Mouse (Mus musculus) ES-E14 (cell line): ENCODE data around the gene Nfatc4. TPM values are rescaled to one million over a fixed set of nuclear protein-coding genes. Genes with fewer than 3 reads are reported as not detected.

Experiments used
- DNase-seq: peaks from one replicate; pipeline ENCODE4 v3.0.0-alpha.2; 2013; ENCODE audit warnings: low read depth, low spot score
- H3K27ac ChIP-seq: 2 replicates; pipeline ENCODE4 v1.5.1; 2012; ENCODE audit warnings: low read depth, mild to moderate bottlenecking, low read length, moderate library complexity, mixed read lengths; ENCODE audit not compliant: poor library complexity, insufficient read depth, severe bottlenecking
- H3K36me3 ChIP-seq: 2 replicates; pipeline ENCODE4 v1.6.1; 2012; ENCODE audit warnings: mild to moderate bottlenecking, low read length, moderate library complexity, mixed read lengths; ENCODE audit not compliant: control insufficient read depth, poor library complexity, insufficient read depth, severe bottlenecking
- H3K4me1 ChIP-seq, 2 experiments: fragments of 150-350 bp in 1 of 2; sonication (generic) in 1 of 2; 2 replicates each; pipeline ENCODE4 v1.6.1; 2012; ENCODE audit warnings: low read length in 2 of 2, mild to moderate bottlenecking in 1 of 2, mixed read lengths in 1 of 2; ENCODE audit not compliant: control insufficient read depth in 2 of 2, insufficient read depth in 2 of 2, poor library complexity in 1 of 2
- H3K4me3 ChIP-seq, 2 experiments: fragments of 150-350 bp in 1 of 2; sonication (generic) in 1 of 2; 2 replicates each; pipeline ENCODE4 v1.5.1; 2012; ENCODE audit warnings: low read length in 2 of 2, low read depth in 1 of 2, mild to moderate bottlenecking in 1 of 2, mixed read lengths in 1 of 2; ENCODE audit not compliant: insufficient read depth in 1 of 2, poor library complexity in 1 of 2, severe bottlenecking in 1 of 2
- H3K9ac ChIP-seq: 2 replicates; pipeline ENCODE4 v1.6.1; 2012; ENCODE audit warnings: low read depth, mild to moderate bottlenecking, low read length, mixed read lengths; ENCODE audit not compliant: poor library complexity, insufficient read depth, severe bottlenecking
- H3K9me3 ChIP-seq: fragments of 150-350 bp; sonication (generic); 2 replicates; pipeline ENCODE4 v1.6.1; 2012; ENCODE audit warnings: low read depth, mild to moderate bottlenecking, low read length; ENCODE audit not compliant: control insufficient read depth, insufficient read depth
- CHD2 ChIP-seq: IDR thresholded peaks from 2 replicates; pipeline ENCODE4 v1.6.1; 2014; ENCODE audit warnings: mild to moderate bottlenecking, low read depth, low read length, inconsistent platforms
- HCFC1 ChIP-seq: IDR thresholded peaks from 2 replicates; pipeline ENCODE4 v1.6.1; 2012; ENCODE audit warnings: low read length, inconsistent platforms, borderline replicate concordance; ENCODE audit not compliant: insufficient read depth
- MAFK ChIP-seq: IDR thresholded peaks from 2 replicates; pipeline ENCODE4 v1.6.1; 2014; ENCODE audit warnings: mild to moderate bottlenecking, low read depth, low read length, inconsistent platforms; ENCODE audit not compliant: insufficient read depth
- ZC3H11A ChIP-seq: IDR thresholded peaks from 2 replicates; pipeline ENCODE4 v1.6.1; 2012; ENCODE audit warnings: low read depth, mild to moderate bottlenecking, inconsistent platforms, low read length, borderline replicate concordance
- ZNF384 ChIP-seq: IDR thresholded peaks from 2 replicates; pipeline ENCODE4 v1.6.1; 2012; ENCODE audit warnings: low read depth, low read length, inconsistent platforms
- in situ Hi-C, 2 experiments: fragments of 600-800 bp; cut with MboI; formaldehyde crosslinking; loops; one replicate each; pipeline ENCODE4 v1.15.1; 2025; ENCODE audit warnings: low sequenced_read_pairs in 2 of 2, inconsistent platforms in 1 of 2; ENCODE audit not compliant: unreplicated experiment in 2 of 2
- total RNA-seq: library from RNA; depleted of rRNA; stranded (reverse); fragments of 300-350 nt; gene quantifications from 2 replicates; pipeline ENCODE4 v1.2.3, GENCODE M21; 2012

Gene Nfatc4
- total RNA-seq, 1 experiment, result 6.4 TPM

- Histone ChIP-seq H3K9me3 (no peaks in the 10 kb centered on the region), H3K27ac (no peak overlapping the region), H3K36me3 (no peaks in the 10 kb centered on the region), H3K4me1 (peaks cover 0 to 7% of the 10 kb centered on the region in 2 experiments; a peak in 1 of 4 replicates), H3K4me3 (no peak overlapping the region), H3K9ac (no peak overlapping the region)
- no peak for TF ChIP-seq CHD2
- no peak for TF ChIP-seq ZNF384
- TF ChIP-seq HCFC1, result no peak
- TF ChIP-seq MAFK, result no peak
- no peak for TF ChIP-seq ZC3H11A
- in situ Hi-C loops, result no loop called here
- no peak for DNase-seq
Observed at GRCm38 (mm10) chr14:55778686-55779085, 44.3 kb upstream of the Nfatc4 start.

- no peak overlapping the region for H3K9ac ChIP-seq
- H3K36me3 ChIP-seq, result no peaks in the 10 kb centered on the region
- no peak overlapping the region for H3K27ac ChIP-seq
- TF ChIP-seq HCFC1 (no peak), ZNF384 (no peak), ZC3H11A (no peak), MAFK (no peak)
- H3K4me1 ChIP-seq, result peaks cover 0 to 7% of the 10 kb centered on the region in 2 experiments; a peak in 1 of 4 replicates
- no peaks in the 10 kb centered on the region for H3K9me3 ChIP-seq
- in situ Hi-C loops, result no loop called here
- DNase-seq, result no peak
- no peak overlapping the region for H3K4me3 ChIP-seq
Observed at GRCm38 (mm10) chr14:55779656-55780055, 43.3 kb upstream of the Nfatc4 start.

GRCm38 (mm10) chr14:55780736-55781135 is 42.2 kb upstream of the Nfatc4 start:
- TF ChIP-seq MAFK (no peak), ZC3H11A (no peak), HCFC1 (no peak), CHD2 (no peak), ZNF384 (no peak)
- no peak overlapping the region for H3K9ac ChIP-seq
- no peaks in the 10 kb centered on the region for H3K36me3 ChIP-seq
- in situ Hi-C loops, result no loop called here
- no peaks in the 10 kb centered on the region for H3K9me3 ChIP-seq
- H3K4me1 ChIP-seq, result peaks cover 0 to 7% of the 10 kb centered on the region in 2 experiments; a peak in 1 of 4 replicates
- no peak overlapping the region for H3K4me3 ChIP-seq
- H3K27ac ChIP-seq, result no peak overlapping the region
- DNase-seq, result no peak

GRCm38 (mm10) chr14:55781310-55781709 is 41.6 kb upstream of the Nfatc4 start:
- in situ Hi-C loops, result no loop called here
- peaks cover 0 to 7% of the 10 kb centered on the region in 2 experiments; a peak in 1 of 4 replicates for H3K4me1 ChIP-seq
- peak; percentile 73; the same call in 1 of the 2 replicates for TF ChIP-seq ZC3H11A
- TF ChIP-seq CHD2, result no peak; the same call in 1 of the 2 replicates
- TF ChIP-seq MAFK, result peak; percentile 44; the same call in 1 of the 2 replicates
- TF ChIP-seq ZNF384, result no peak
- peak; percentile 52; the same call in 1 of the 2 replicates for TF ChIP-seq HCFC1

More at GRCm38 (mm10) chr14:55781310-55781709, 41.6 kb upstream of the Nfatc4 start:
- no peak overlapping the region for H3K27ac ChIP-seq
- H3K9me3 ChIP-seq, result no peaks in the 10 kb centered on the region
- H3K4me3 ChIP-seq, result no peak overlapping the region
- peak; percentile 68 for DNase-seq
- peak overlapping the region; percentile 20; the same call in 1 of the 2 replicates for H3K9ac ChIP-seq
- H3K36me3 ChIP-seq, result no peaks in the 10 kb centered on the region; the same call in 1 of the 2 replicates
